Mouse (Mus musculus) adrenal gland (tissue): Measurements from ENCODE around the gene Zp3.

Source experiments
- intact Hi-C: fragments of 180-260 bp; cut with DNase I; formaldehyde crosslinking; loops from one replicate; pipeline ENCODE4 v1.15.1; 2025
- long read RNA-seq, 2 experiments: library from polyadenylated mRNA; unstranded; transcript quantifications; one replicate each; pipeline ENCODE4 v2.0.0; 2020; ENCODE audit warnings: borderline replicate concordance in 1 of 2; ENCODE audit not compliant: insufficient replicate concordance in 1 of 2

Zp3 gene
- long read RNA-seq, experiment 1 = 0 reads
- long read RNA-seq, experiment 2 = 0 reads

DNA sequence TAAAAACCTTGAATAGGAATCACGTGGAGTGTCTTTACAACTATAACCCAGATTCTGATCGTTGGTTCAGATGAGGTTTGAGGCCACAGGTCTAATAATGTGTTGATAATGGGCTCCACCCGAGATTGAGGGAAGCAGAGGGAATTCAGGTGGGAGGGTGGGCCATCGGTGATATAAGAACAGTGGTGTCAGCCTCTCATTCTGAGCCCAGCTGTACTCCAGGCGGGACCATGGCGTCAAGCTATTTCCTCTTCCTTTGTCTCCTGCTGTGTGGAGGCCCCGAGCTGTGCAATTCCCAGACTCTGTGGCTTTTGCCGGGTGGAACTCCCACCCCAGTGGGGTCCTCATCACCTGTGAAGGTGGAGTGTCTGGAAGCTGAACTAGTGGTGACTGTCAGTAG is at the start of gene Zp3:
Gene Zp3 (plus strand): TSS at position 196 of the 400 bp plus-strand sequence.
- intact Hi-C loops = no loop called here

DNA sequence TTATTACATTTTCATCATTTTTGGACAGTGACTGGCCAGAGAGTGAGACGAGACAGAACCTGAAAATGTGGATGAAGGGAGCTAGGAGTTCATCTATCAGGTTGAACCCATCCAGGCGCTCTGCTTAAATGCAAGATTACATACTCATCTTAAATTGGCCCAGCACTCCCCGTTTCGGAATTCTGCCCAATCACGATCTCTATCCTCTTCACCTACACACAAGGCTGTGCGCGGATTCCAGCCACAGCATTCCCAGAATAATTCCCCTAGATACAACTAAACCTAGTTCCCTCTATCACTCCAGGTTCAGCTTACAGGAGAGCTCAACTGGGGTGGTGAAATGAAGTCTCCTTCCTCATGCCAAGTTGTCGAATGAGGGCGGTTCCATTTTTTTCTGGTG is 48.4 kb upstream of the Zp3 start:
- intact Hi-C loops = no loop called here

GRCm38 (mm10) chr5:135932359-135932758 is 47.5 kb upstream of the Zp3 start:
- intact Hi-C loops = no loop called here

DNA sequence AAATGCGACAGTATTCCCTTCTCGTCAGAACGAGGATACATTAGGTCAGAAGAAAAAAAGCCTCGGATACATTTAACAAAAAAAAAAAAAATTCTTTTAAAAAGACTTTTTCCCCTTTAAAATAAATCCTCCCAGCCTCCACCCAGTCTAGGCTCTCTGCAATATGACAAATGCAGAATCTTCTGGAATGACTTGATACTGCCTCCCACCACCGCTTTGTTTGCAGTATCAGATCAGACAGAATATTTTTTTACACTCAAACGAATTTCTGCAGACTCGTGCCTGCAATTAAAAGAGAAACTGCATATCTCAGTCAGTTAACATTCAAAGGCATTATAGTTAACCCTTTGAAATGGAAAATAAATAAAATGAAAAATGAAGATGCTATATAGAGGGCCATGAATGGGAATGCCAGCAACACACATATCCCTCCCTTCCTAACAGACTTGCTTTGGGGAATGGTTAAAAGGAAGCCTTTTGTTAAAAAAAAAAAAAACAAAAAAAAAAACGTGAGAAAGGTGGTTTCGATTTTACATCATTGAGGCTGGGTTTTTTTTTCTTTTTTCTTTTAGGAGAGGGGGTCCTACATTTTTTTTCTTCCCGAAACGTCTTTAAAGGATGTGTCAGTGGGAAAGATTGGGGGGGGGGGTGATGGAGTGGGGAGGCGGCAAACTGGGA is 46.5 kb upstream of the Zp3 start:
- intact Hi-C loops = no loop called here

DNA sequence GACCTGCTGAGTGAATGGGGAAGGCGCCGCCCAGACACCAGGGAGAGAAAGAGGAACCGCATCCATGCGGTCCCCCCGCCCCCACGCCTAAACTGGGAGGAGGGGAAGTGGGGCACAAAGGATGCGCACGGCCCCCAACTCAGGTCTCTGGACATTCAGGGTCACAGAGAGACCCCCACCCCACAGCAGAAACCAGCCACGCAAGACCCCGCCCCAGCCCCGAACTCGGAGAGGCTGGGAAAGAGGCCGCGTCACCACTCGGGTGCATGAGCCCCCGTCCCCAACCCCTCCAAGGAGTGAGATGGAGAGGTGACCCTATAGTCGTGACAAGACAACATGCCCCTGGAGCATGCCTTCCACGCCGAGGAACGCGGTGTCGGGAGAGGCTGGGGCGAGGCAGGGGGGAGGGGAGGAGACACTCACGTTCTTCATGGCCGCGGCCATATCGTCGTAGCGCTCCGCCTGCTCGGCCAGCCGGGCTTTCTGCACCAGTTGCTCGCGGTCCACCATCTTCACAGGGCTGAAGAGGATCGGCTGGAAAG is 45.9 kb upstream of the Zp3 start:
- intact Hi-C loops = loop anchor here (2.0 kb wide), 1 partner anchor 29 kb away; no protein-coding TSS in a partner anchor

DNA sequence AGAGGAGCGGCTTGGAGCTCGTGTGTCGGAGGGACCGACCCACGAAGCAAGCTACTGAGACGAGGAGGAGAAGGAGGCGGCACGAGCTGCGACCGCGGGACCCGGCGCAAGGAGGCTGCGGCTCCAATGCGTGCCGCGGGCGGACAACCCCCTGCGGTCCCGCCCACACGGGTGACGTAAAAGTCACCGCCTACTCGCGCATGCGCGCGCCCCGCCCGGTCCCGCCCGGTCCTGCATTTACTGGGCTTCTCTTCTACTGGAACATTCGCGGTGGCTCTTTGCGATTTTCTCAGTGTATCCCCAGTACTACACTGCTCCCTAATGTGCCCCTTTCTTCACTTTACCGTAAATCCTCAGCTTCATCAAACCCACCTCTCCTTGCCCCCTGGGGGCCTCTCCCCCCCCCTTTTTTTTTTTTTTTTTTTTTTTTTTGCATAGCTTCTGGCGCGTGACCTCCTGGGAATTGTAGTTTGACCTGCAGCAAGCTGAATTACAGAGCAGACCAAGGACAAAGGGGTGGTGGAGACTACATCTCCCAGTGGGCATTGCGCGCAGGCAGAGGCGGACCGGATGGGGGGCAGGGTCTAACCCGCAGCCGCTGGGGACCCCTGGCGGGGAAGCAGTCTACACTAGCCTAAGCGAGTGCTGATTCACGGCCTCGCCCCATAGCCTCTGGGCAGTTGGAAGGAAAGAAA is 45.3 kb upstream of the Zp3 start, which contains the start of gene Ywhag:
Gene Ywhag (minus strand): TSS at position 136 of the 695 bp plus-strand sequence.
- intact Hi-C loops = loop anchor here (2.0 kb wide), 1 partner anchor 30 kb away; no protein-coding TSS in a partner anchor

DNA sequence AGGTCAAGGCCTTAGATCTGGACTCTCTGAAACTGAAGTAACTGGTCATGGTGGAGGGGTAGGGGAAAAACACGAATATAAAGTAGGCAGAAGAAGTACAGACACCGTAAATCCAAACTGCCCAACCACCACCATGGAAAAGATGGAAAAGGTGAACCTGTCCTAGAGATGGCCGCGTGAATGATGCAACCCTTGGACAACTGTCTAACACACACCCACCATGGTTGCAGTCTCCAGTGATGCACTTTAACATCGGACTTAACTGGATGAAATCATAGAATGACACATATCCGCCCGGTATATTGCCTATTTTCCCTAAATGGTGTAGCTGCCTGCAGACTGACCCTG is 44.7 kb upstream of the Zp3 start:
- intact Hi-C loops = loop anchor here (2.0 kb wide), 1 partner anchor 30 kb away; no protein-coding TSS in a partner anchor

- intact Hi-C loops = loop anchor here (2.0 kb wide), 1 partner anchor 31 kb away; no protein-coding TSS in a partner anchor
Measured at GRCm38 (mm10) chr5:135935641-135936190, 44.2 kb upstream of the Zp3 start.

- intact Hi-C loops = no loop called here
Measured at GRCm38 (mm10) chr5:135940587-135940986, 39.3 kb upstream of the Zp3 start.

DNA sequence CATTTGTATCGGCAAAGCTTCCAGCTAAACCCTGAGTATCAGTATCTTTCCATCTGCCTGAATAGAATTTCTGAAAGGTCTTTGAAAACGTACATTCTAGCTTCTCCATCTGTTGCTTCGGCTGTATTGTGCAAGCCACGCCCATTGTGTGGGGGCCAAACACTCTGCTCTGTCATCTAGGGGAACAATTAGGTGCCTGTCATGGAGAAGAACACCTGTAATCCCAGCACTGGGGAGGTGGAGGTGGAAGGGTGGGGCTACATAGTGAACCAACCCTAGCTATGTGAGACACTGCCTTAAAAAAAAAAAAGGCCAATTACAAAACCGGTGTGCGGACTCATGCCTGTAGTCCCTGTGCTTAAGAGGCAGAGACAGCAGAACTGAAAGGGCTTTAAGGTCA is 37.2 kb upstream of the Zp3 start:
- intact Hi-C loops = no loop called here

DNA sequence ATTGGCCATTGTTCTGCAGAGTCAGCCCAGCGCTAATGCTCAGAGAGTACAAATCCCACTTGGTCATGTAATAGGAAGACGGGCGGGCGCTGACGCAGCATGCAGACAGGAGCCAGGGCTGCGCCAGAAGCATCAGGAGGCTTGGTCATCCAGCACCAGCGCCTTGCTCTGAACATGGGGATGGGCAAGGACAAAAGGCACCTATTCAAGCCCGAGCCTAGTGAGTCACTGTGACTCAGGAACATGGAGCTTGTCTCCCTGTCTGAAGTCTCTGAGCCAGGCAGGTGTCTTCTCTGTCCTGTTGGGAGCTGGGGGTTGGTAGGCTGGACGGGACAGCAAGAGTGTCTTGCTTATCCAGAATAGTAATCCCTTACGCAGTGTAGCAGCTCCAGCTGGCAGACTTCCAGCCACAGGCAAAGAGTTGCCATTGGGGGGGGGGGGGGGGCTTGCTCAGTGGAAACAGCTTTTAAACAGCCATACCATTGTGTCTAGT is 33.9 kb upstream of the Zp3 start:
- intact Hi-C loops = no loop called here

GRCm38 (mm10) chr5:135946621-135947020 is 33.3 kb upstream of the Zp3 start:
- intact Hi-C loops = no loop called here

GRCm38 (mm10) chr5:135950710-135951412 is 29.0 kb upstream of the Zp3 start:
- intact Hi-C loops = no loop called here

GRCm38 (mm10) chr5:135951660-135952059 is 28.2 kb upstream of the Zp3 start:
- intact Hi-C loops = no loop called here

DNA sequence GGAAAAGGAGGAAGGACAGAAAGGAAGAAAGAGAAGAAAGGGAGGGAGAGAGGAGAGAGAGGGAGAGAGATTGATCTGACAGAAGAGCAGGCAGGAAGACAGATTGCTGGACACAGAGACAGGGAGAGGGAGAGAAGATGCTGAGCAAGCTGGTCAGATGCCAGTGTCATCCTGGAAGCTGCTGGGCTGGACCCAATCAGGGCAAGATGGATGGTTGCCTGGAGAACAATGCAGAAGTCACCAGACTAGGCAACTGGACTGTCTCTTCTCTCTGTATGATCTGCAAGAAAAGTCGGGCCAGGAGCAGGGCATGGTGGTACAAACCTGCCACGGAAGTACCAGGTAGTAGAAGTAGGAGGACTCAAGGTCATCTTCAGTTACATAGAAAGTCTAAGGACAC is 27.1 kb upstream of the Zp3 start:
- intact Hi-C loops = no loop called here

DNA sequence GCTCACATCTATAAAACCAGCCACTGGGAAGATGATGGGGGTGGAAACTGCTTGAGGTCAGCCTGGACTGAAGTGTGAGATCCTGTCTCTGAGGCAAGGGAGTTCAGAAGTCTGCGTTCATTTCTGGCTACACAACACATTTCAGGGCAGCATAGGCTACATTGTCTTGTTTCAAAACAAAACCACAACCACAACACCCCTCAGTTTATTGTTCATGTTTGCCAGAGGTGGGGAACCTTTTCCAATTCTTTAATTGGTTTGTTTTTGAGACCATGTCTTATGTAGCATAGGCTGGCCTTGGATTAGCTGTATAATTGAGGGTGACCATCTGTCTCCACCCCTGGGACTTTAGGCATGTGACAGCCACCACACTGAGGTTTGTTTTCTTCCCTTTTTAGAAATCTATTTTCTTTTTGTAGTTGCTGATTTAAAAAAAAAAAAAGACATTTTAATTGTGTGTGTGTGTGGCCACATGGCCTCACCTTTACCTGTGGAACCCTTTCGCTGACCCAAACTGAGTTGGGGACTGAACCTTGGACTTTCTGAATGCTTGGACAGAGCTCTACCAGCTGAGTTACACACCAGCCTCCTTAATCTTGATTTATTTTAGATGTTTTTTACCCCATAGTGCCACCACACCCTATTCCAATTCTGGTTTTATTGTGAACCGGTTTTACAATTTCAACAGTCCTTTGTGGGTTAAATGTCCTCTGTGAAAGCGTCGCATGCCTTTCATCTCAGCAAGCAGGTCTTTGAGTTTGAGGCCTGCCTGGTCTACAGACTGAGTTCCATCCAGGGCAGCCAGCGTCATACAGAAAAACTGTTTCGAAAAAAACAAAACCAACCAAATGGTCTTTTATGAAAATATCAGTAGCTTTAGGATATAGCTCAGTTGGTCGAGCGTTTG is 23.3 kb upstream of the Zp3 start:
- intact Hi-C loops = no loop called here

GRCm38 (mm10) chr5:135957207-135957974 is 22.5 kb upstream of the Zp3 start:
- intact Hi-C loops = no loop called here

DNA sequence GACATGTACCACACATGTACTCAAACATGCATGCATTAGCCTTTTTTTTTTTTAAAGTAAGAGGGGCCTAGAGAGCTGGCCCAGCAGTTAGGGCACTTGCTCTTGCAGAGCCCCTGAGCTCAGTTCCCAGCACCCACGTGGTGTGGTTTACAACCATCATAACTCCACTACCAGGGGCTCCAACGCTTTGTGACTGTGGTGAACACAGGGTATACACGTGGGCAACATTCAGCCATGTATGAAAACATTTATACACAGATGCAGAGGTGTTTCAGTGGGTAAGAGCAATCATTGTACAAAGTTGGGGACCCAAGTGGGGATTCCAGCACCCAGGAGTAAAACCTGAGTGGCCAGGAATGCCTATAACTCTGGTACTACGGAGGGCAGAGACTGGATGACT is 21.5 kb upstream of the Zp3 start:
- intact Hi-C loops = no loop called here

DNA sequence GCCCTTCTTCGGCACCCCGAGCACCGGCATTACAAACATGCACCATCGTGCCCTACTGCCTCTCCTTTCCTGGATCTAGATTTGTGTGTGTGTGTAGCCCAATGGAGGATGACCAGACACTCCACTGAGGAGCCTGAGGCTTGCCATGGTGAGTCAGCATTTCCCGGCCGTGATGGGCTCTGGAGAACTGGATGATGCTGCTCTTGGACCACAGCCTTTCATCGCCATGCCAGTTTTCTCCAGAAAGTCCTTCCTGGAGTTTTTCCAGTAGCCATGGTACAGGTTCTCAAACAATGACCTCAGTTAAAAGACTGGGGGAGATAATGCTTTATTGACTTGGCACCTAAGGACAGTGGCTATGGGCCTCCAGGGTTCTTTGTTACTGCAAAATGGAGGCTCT is 20.0 kb upstream of the Zp3 start:
- intact Hi-C loops = no loop called here
